13 mouse cellular contexts compared by ENCODE assay signal in the genomic region with DNA sequence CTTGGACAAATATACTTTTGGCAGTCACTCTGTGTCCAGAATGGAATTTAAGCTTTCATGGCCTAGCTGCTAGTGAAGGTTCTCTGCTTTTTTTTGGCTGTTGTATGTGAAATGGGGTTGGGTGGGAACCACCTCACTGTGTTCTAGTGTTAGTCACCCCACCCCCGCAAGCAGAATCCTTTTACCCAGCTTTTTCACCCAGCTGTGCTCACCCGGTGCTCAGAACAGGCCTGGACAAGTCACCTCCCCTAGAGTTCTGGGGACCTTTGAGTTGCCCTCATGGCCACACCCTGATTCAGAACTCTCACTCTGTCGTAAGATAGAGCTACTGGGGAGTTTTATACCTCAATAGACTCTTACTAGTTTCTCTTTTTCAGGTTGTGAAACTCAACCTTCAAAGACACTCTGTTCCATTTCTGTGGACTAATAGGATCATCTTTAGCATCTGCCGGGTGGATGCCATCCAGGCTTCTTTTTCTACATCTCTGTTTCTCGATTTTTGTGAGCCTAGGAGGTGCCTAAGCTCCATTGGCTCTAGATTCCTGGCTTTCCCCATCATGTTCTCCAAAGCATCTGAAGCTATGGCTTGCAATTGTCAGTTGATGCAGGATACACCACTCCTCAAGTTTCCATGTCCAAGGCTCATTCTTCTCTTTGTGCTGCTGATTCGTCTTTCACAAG. TPM values are rescaled to one million over a fixed set of nuclear protein-coding genes. Genes with fewer than 3 reads are reported as not detected.
DNase-seq lines count a peak whose midpoint lies in the region; ATAC-seq lines count a peak whose summit lies in the region.
"Had no signal": no experiment of that assay in that cellular context is flagged by ENCODE, and none has a peak within 500 bp of the region (broad histone marks: within the 10 kb centered on the region; RNA-seq: fewer than 3 reads in every experiment).

No protein-coding gene starts in this region.

- WGBS in liver, embryonic 15.5 days (ENCODE audit: insufficient replicate concordance) = 42% methylated on average over 6 of the region's 6 CpGs
- WGBS in liver, embryonic 12.5 days (ENCODE audit: insufficient replicate concordance) = 54% methylated on average over 6 of the region's 6 CpGs
- WGBS in forebrain, embryonic 16.5 days = 74% methylated on average over 6 of the region's 6 CpGs

- peaks cover 17% of the 10 kb centered on the region for H3K4me1 ChIP-seq in liver, embryonic 15.5 days (replicated peaks)
- H3K4me1 ChIP-seq in liver, embryonic 12.5 days = peaks cover 28% of the 10 kb centered on the region
- no peaks in the 10 kb centered on the region for H3K4me1 ChIP-seq in forebrain, embryonic 16.5 days (replicated peaks; ENCODE audit: control insufficient read depth, insufficient read depth, low read length)
- H3K4me1 ChIP-seq: kidney, embryonic 15.5 days had no signal

- no peak for ATAC-seq in liver, embryonic 15.5 days (ENCODE audit: insufficient read depth)
- no peak for ATAC-seq in liver, embryonic 12.5 days
- peak; percentile 43 for ATAC-seq in activated CD4-positive, CD25-positive, alpha-beta regulatory T cell, adult 4 months
- peak; percentile 70 for ATAC-seq in megakaryocyte, adult 5-6 weeks (ENCODE audit: poor library complexity, severe bottlenecking)
- no peak for ATAC-seq in forebrain, embryonic 16.5 days
- ATAC-seq: midbrain, embryonic 16.5 days had no signal

- DNase-seq in CD4-positive, CD25-positive, alpha-beta regulatory T cell, adult 2 months (ENCODE audit: low read depth, low spot score) = peak; percentile 45
- no peak for DNase-seq in right cerebral cortex, postnatal 25 days
- no peak for DNase-seq in gastrocnemius, postnatal 14 days
- DNase-seq: cerebellum, postnatal 10 days; heart, postnatal 4 days had no signal

- no peaks in the 10 kb centered on the region for H3K9me3 ChIP-seq in liver, embryonic 15.5 days (replicated peaks)
- H3K9me3 ChIP-seq in liver, embryonic 12.5 days (replicated peaks) = no peaks in the 10 kb centered on the region
- H3K9me3 ChIP-seq in forebrain, embryonic 16.5 days (ENCODE audit: control insufficient read depth, low read length) = no peaks in the 10 kb centered on the region
- H3K9me3 ChIP-seq: kidney, embryonic 15.5 days had no signal

- H3K4me3 ChIP-seq in liver, embryonic 15.5 days (replicated peaks) = no peak overlapping the region
- H3K4me3 ChIP-seq in liver, embryonic 12.5 days = no peak overlapping the region
- no peak overlapping the region for H3K4me3 ChIP-seq in forebrain, embryonic 16.5 days (replicated peaks; ENCODE audit: low read length)
- H3K4me3 ChIP-seq: kidney, embryonic 15.5 days had no signal

- H3K27ac ChIP-seq in liver, embryonic 15.5 days (replicated peaks) = no peak overlapping the region
- no peak overlapping the region for H3K27ac ChIP-seq in liver, embryonic 12.5 days
- no peak overlapping the region for H3K27ac ChIP-seq in forebrain, embryonic 16.5 days (ENCODE audit: low read length)
- H3K27ac ChIP-seq: kidney, embryonic 15.5 days; liver, embryonic 14.5 days had no signal

- H3K27me3 ChIP-seq in liver, embryonic 15.5 days = no peaks in the 10 kb centered on the region; the same call in 1 of the 2 replicates
- H3K27me3 ChIP-seq in liver, embryonic 12.5 days (replicated peaks) = no peaks in the 10 kb centered on the region
- H3K27me3 ChIP-seq in forebrain, embryonic 16.5 days (replicated peaks; ENCODE audit: control insufficient read depth, insufficient read depth, low read length) = no peaks in the 10 kb centered on the region
- H3K27me3 ChIP-seq: kidney, embryonic 15.5 days had no signal

- H3K36me3 ChIP-seq in liver, embryonic 15.5 days (replicated peaks) = no peaks in the 10 kb centered on the region
- no peaks in the 10 kb centered on the region for H3K36me3 ChIP-seq in liver, embryonic 12.5 days
- H3K36me3 ChIP-seq in forebrain, embryonic 16.5 days (ENCODE audit: control insufficient read depth, insufficient read depth) = no peaks in the 10 kb centered on the region
- H3K36me3 ChIP-seq: kidney, embryonic 15.5 days had no signal

- no peak overlapping the region for H3K9ac ChIP-seq in liver, embryonic 15.5 days
- no peak overlapping the region for H3K9ac ChIP-seq in liver, embryonic 12.5 days
- no peak overlapping the region for H3K9ac ChIP-seq in forebrain, embryonic 16.5 days (replicated peaks; ENCODE audit: low read depth, low read length)
- H3K9ac ChIP-seq: kidney, embryonic 15.5 days; liver, embryonic 14.5 days had no signal

- intact Hi-C loops in gastrocnemius, postnatal 14 days (cut with DNase I; ENCODE audit: low total_unique reads) = no loop called here

- H3K4me2 ChIP-seq in liver, embryonic 15.5 days = 0 out of 2 replicates have a peak overlapping the region, but pooled peaks have one; percentile 7
- H3K4me2 ChIP-seq in liver, embryonic 12.5 days = no peak overlapping the region
- no peak overlapping the region for H3K4me2 ChIP-seq in forebrain, embryonic 16.5 days (ENCODE audit: low read length)
- H3K4me2 ChIP-seq: kidney, embryonic 15.5 days had no signal

RNA-seq across cellular contexts. Expression of a gene that starts 3.4 kb away (rescaled TPM):
- polyA plus RNA-seq in liver, embryonic 15.5 days (2015; fragmentation: Nextera tagmentation; extraction: Ambion mirVana) = 0.21 and 0.28 TPM in 2 replicates
- polyA plus RNA-seq in liver, embryonic 12.5 days (2016; fragmentation: Nextera tagmentation; extraction: Ambion mirVana) = 0.12 and 0.19 TPM in 2 replicates
- polyA plus RNA-seq in activated CD4-positive, CD25-positive, alpha-beta regulatory T cell, adult 4 months (2017; shearing (Covaris generic)) = 1 to 10 TPM; 3.8 to 4.3 TPM
- total RNA-seq in megakaryocyte, adult 5-6 weeks (2015) = 6.5 and 10.4 TPM in 2 replicates
- 3.0 and 4.0 TPM in 2 replicates for total RNA-seq in megakaryocyte, adult 5-6 weeks (2017)
- 0.41 and 0.52 TPM in 2 replicates for polyA plus RNA-seq in forebrain, embryonic 16.5 days (2015; fragmentation: Nextera tagmentation; extraction: Ambion mirVana)
- under 1 TPM in 1 of 2 experiments, not detected in 1; 0.12 TPM for total RNA-seq in gastrocnemius, postnatal 14 days (2021)

RNA-seq across cellular contexts. Expression of a gene that starts 6.2 kb away (rescaled TPM):
- 29.4 and 32.4 TPM in 2 replicates for polyA plus RNA-seq in liver, embryonic 15.5 days (2015; fragmentation: Nextera tagmentation; extraction: Ambion mirVana)
- 50.8 and 53.5 TPM in 2 replicates for polyA plus RNA-seq in liver, embryonic 12.5 days (2016; fragmentation: Nextera tagmentation; extraction: Ambion mirVana)
- 10 to 100 TPM; 47.4 to 51.6 TPM for polyA plus RNA-seq in activated CD4-positive, CD25-positive, alpha-beta regulatory T cell, adult 4 months (2017; shearing (Covaris generic))
- total RNA-seq in megakaryocyte, adult 5-6 weeks (2015) = 30.6 and 30.9 TPM in 2 replicates
- 18.3 and 19.2 TPM in 2 replicates for total RNA-seq in megakaryocyte, adult 5-6 weeks (2017)
- 136 and 140 TPM in 2 replicates for polyA plus RNA-seq in forebrain, embryonic 16.5 days (2015; fragmentation: Nextera tagmentation; extraction: Ambion mirVana)
- 10 to 100 TPM; 25.5 to 27.6 TPM for total RNA-seq in gastrocnemius, postnatal 14 days (2021)

RNA-seq across cellular contexts. Expression of a gene that starts 25.8 kb away (rescaled TPM):
- polyA plus RNA-seq in liver, embryonic 15.5 days (2015; fragmentation: Nextera tagmentation; extraction: Ambion mirVana) = 27.2 and 30.5 TPM in 2 replicates
- polyA plus RNA-seq in liver, embryonic 12.5 days (2016; fragmentation: Nextera tagmentation; extraction: Ambion mirVana) = 3.4 TPM in 2 replicates
- not detected for polyA plus RNA-seq in activated CD4-positive, CD25-positive, alpha-beta regulatory T cell, adult 4 months (2017; shearing (Covaris generic))
- 0.38 TPM in 1 of 2 replicates, not detected in the other for total RNA-seq in megakaryocyte, adult 5-6 weeks (2015)
- not detected in 2 replicates for total RNA-seq in megakaryocyte, adult 5-6 weeks (2017)
- polyA plus RNA-seq in forebrain, embryonic 16.5 days (2015; fragmentation: Nextera tagmentation; extraction: Ambion mirVana) = 0.36 and 0.38 TPM in 2 replicates
- total RNA-seq in gastrocnemius, postnatal 14 days (2021) = 1 to 10 TPM; 3.8 to 4.7 TPM

Comparison
In these comparisons a context has a peak if more than half of its experiments do, and no peak if none do; other contexts are left out.
1. ATAC-seq: peak in activated CD4-positive, CD25-positive, alpha-beta regulatory T cell, adult 4 months (single experiment) and megakaryocyte, adult 5-6 weeks (single experiment); none in liver, embryonic 15.5 days (single experiment), liver, embryonic 12.5 days (single experiment) and forebrain, embryonic 16.5 days (single experiment).